Mouse (Mus musculus) forebrain, embryonic 12.5 days (tissue): ENCODE data around the gene Neurog3. TPM values are rescaled to one million over a fixed set of nuclear protein-coding genes. Genes with fewer than 3 reads are reported as not detected.

Experiments
- polyA plus RNA-seq: library from polyadenylated mRNA; unstranded; fragments of >200 nt; fragmentation: Nextera tagmentation; extraction: Ambion mirVana; gene quantifications from 2 replicates; pipeline ENCODE4 v1.2.1, GENCODE M21; 2016

Gene Neurog3
- polyA plus RNA-seq, 1 experiment from 2014 or later: 0.65 TPM

Other genes starting within 250 kb of the Neurog3 start
- gene Col13a1, start 154.0 kb upstream of the Neurog3 start, polyA plus RNA-seq: 0.76 and 0.96 TPM in 2 replicates
- 58.2 and 60.1 TPM in 2 replicates for gene Fam241b, start 10.8 kb downstream of the Neurog3 start, polyA plus RNA-seq
- gene Tspan15, start 98.2 kb downstream of the Neurog3 start, polyA plus RNA-seq: 11.7 and 13.7 TPM in 2 replicates
- gene Tacr2, start 119.3 kb downstream of the Neurog3 start, polyA plus RNA-seq: not detected in 2 replicates
- 38.5 and 43.3 TPM in 2 replicates for gene Hk1, start 246.8 kb downstream of the Neurog3 start, polyA plus RNA-seq